In the genomic region with DNA sequence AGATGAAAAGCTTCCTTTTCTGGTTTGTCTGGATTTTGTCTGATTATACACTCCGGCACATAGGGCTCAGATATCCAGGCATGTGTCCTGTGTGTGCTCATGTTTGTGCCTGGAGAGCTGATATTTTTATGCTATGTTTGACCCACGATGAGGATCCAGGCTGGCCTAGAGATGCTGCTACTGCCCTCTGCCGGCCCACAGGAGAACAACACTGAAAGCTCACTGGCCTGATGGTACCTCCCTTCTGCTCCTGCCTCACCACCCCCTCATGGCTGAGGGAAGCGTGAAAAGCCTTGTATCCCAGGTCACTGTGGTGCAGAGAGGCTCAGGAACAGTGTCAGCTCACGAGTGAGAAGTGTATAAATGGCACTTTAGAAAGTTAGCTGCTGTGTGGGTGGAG, we compare ENCODE assay signal across 9 mouse cellular contexts. TPM values are rescaled to one million over a fixed set of nuclear protein-coding genes. Genes with fewer than 3 reads are reported as not detected.
DNase-seq lines count a peak whose midpoint lies in the region; TF ChIP-seq lines count a peak whose summit lies in the region.
"Had no signal": no experiment of that assay in that cellular context is flagged by ENCODE, and none has a peak within 500 bp of the region (broad histone marks: within the 10 kb centered on the region; RNA-seq: fewer than 3 reads in every experiment).

No protein-coding gene starts in this region.

- H3K9ac ChIP-seq in liver, adult 2 months (ENCODE audit: low read depth, low read length), result no peak overlapping the region
- H3K9ac ChIP-seq: embryonic facial prominence, embryonic 13.5 days had no signal

- H3K27ac ChIP-seq in liver, adult 2 months (replicated peaks; ENCODE audit: insufficient read depth, low read depth, low read length), result no peak overlapping the region
- H3K27ac ChIP-seq: embryonic facial prominence, embryonic 13.5 days had no signal

- no peaks in the 10 kb centered on the region for H3K4me1 ChIP-seq in liver, adult 2 months (ENCODE audit: control insufficient read depth, insufficient read depth, low read length)

- no peaks in the 10 kb centered on the region for H3K27me3 ChIP-seq in liver, adult 2 months (ENCODE audit: control insufficient read depth, insufficient read depth, low read length)
- no peaks in the 10 kb centered on the region for H3K27me3 ChIP-seq in splenic B cell, adult 2 months (ENCODE audit: control insufficient read depth, insufficient read depth, low read length, poor library complexity, severe bottlenecking)
- H3K27me3 ChIP-seq: embryonic facial prominence, embryonic 13.5 days had no signal

- no peaks in the 10 kb centered on the region for H3K36me3 ChIP-seq in liver, adult 2 months (ENCODE audit: control insufficient read depth, insufficient read depth, low read length)
- no peaks in the 10 kb centered on the region for H3K36me3 ChIP-seq in splenic B cell, adult 2 months (ENCODE audit: control insufficient read depth, insufficient read depth, low read length, poor library complexity, severe bottlenecking)
- H3K36me3 ChIP-seq: embryonic facial prominence, embryonic 13.5 days had no signal

- DNase-seq in 416B (ENCODE audit: low read depth), result peak; percentile 82
- peak; percentile 87 for DNase-seq in adrenal gland, adult 2 months
- peak; percentile 69 for DNase-seq in embryo, embryonic 11.5 days (ENCODE audit: low read depth, low spot score)
- peak; percentile 84 for DNase-seq in heart, adult 8-10 months (ENCODE audit: low spot score)
- DNase-seq in kidney, postnatal 10 days, result peak; percentile 91
- DNase-seq in liver, adult 2 months (ENCODE audit: extremely low read depth, low read depth, low spot score), result peak; percentile 41
- peak; percentile 85 for DNase-seq in naive thymus-derived CD4-positive, alpha-beta T cell, adult 2 months (ENCODE audit: low read depth)
- peak; percentile 79 for DNase-seq in splenic B cell, adult 2 months (ENCODE audit: low read depth, low spot score)

- H3K79me2 ChIP-seq in liver, adult 2 months (ENCODE audit: control insufficient read depth, insufficient read depth, low read length), result peaks cover 19% of the 10 kb centered on the region; the same call in 1 of the 2 replicates

- TF ChIP-seq POLR2A in liver, adult 2 months (IDR thresholded peaks at IDR 0.05; ENCODE audit: extremely low read depth, insufficient read depth, low read length), result no peak

- TF ChIP-seq CTCF in liver, adult 2 months (IDR thresholded peaks at IDR 0.05; ENCODE audit: low read depth, low read length), result peak; percentile 99

- WGBS in liver, adult 2 months, result 5% methylated on average over 5 of the region's 5 CpGs

- no peak overlapping the region for H3K4me3 ChIP-seq in liver, adult 2 months (ENCODE audit: insufficient read depth, low read depth, low read length)
- H3K4me3 ChIP-seq: embryonic facial prominence, embryonic 13.5 days had no signal

RNA-seq across cellular contexts. Expression of a gene that starts 9.6 kb away (rescaled TPM):
- total RNA-seq in adrenal gland, adult 2 months (2021), result under 1 TPM; 0.35 to 0.61 TPM
- 0.16 and 0.27 TPM in 2 replicates for polyA plus RNA-seq in adrenal gland, adult 2 months (2012; rRNA removed)
- total RNA-seq in heart, adult 8-10 months (2022), result under 1 TPM in 3 of 4 experiments, not detected in 1; 0.49 to 0.63 (median 0.53) TPM
- total RNA-seq in liver, adult 2 months (2014; rRNA removed), result 1.1 and 1.2 TPM in 2 replicates
- 0.37 and 0.65 TPM in 2 replicates for polyA plus RNA-seq in liver, adult 2 months (2012; rRNA removed)

RNA-seq across cellular contexts. Expression of a gene that starts 19.3 kb away (rescaled TPM):
- 1 to 10 TPM; 3.7 to 8.0 TPM for total RNA-seq in adrenal gland, adult 2 months (2021)
- polyA plus RNA-seq in adrenal gland, adult 2 months (2012; rRNA removed), result 1.5 and 1.6 TPM in 2 replicates
- total RNA-seq in heart, adult 8-10 months (2022), result 1 to 10 TPM in 3 of 4 experiments, under 1 TPM in 1; 0.92 to 2.5 (median 1.5) TPM
- total RNA-seq in liver, adult 2 months (2014; rRNA removed), result 128 and 132 TPM in 2 replicates
- 247 and 290 TPM in 2 replicates for polyA plus RNA-seq in liver, adult 2 months (2012; rRNA removed)

RNA-seq across cellular contexts. Expression of a gene that starts 25.9 kb away (rescaled TPM):
- under 1 TPM; 0.55 to 0.75 TPM for total RNA-seq in adrenal gland, adult 2 months (2021)
- polyA plus RNA-seq in adrenal gland, adult 2 months (2012; rRNA removed), result 0.09 and 0.12 TPM in 2 replicates
- under 1 TPM in 2 of 4 experiments, not detected in 2; 0.22 to 0.31 TPM for total RNA-seq in heart, adult 8-10 months (2022)
- 13.9 and 17.1 TPM in 2 replicates for total RNA-seq in liver, adult 2 months (2014; rRNA removed)
- polyA plus RNA-seq in liver, adult 2 months (2012; rRNA removed), result 3.5 and 7.0 TPM in 2 replicates
- polyA plus RNA-seq: embryonic facial prominence, embryonic 13.5 days had no signal

RNA-seq across cellular contexts. Expression of a gene that starts 44.6 kb away (rescaled TPM):
- total RNA-seq in adrenal gland, adult 2 months (2021), result 10 to 100 TPM; 12.8 to 21.1 TPM
- polyA plus RNA-seq in adrenal gland, adult 2 months (2012; rRNA removed), result 29.3 and 31.3 TPM in 2 replicates
- total RNA-seq in heart, adult 8-10 months (2022), result 10 to 100 TPM; 15.9 to 18.2 (median 16.5) TPM
- 4.6 and 4.8 TPM in 2 replicates for total RNA-seq in liver, adult 2 months (2014; rRNA removed)
- 13.4 and 15.3 TPM in 2 replicates for polyA plus RNA-seq in liver, adult 2 months (2012; rRNA removed)

RNA-seq across cellular contexts. Expression of a gene that starts 45.2 kb away (rescaled TPM):
- total RNA-seq in adrenal gland, adult 2 months (2021), result 10 to 100 TPM; 15.9 to 22.0 TPM
- 48.3 and 49.2 TPM in 2 replicates for polyA plus RNA-seq in adrenal gland, adult 2 months (2012; rRNA removed)
- total RNA-seq in heart, adult 8-10 months (2022), result 10 to 100 TPM; 16.0 to 23.9 (median 20.6) TPM
- total RNA-seq in liver, adult 2 months (2014; rRNA removed), result 14.9 and 15.1 TPM in 2 replicates
- polyA plus RNA-seq in liver, adult 2 months (2012; rRNA removed), result 23.2 and 39.5 TPM in 2 replicates

Comparison
In these comparisons a context has a peak if more than half of its experiments do, and no peak if none do; other contexts are left out.
1. DNase-seq: peak in every context shown above with its lines; median percentile 91 in kidney, postnatal 10 days; 87 in adrenal gland, adult 2 months; 85 in naive thymus-derived CD4-positive, alpha-beta T cell, adult 2 months; 84 in heart, adult 8-10 months; 82 in 416B; 79 in splenic B cell, adult 2 months; 69 in embryo, embryonic 11.5 days; 41 in liver, adult 2 months.
2. RNA of a gene that starts 19.3 kb away (total RNA-seq): 128 to 132 TPM in liver, adult 2 months; 3.7 to 8.0 TPM in adrenal gland, adult 2 months and 0.92 to 2.5 TPM in heart, adult 8-10 months; every median in the first group is over 10 times any median in the second.